Mouse (Mus musculus): ENCODE data around the gene Dock6. TPM values are rescaled to one million over a fixed set of nuclear protein-coding genes. Genes with fewer than 3 reads are reported as not detected.

Gene Dock6
- total RNA-seq, 2 experiments from 2014 or later = 18.5 to 22.6 TPM

GRCm38 (mm10) chr9:21849691-21850677, 2.5 kb downstream of the Dock6 start:
- intact Hi-C loops (cut with DNase I) = no loop called here
- DNase-seq (ENCODE audit: low spot score in 2 of 2) = no peak

GRCm38 (mm10) chr9:21847926-21848325, 4.5 kb downstream of the Dock6 start:
- DNase-seq (ENCODE audit: low spot score in 2 of 2) = no peak
- intact Hi-C loops (cut with DNase I) = no loop called here

GRCm38 (mm10) chr9:21847425-21847824, 5.0 kb downstream of the Dock6 start:
- intact Hi-C loops (cut with DNase I) = no loop called here
- no peak for DNase-seq (ENCODE audit: low spot score in 2 of 2)

- intact Hi-C loops (cut with DNase I) = no loop called here
- DNase-seq (ENCODE audit: low spot score in 2 of 2) = no peak
Observed at GRCm38 (mm10) chr9:21846755-21847341, 5.6 kb downstream of the Dock6 start.

- DNase-seq (ENCODE audit: low spot score in 2 of 2) = no peak
- intact Hi-C loops (cut with DNase I) = no loop called here
Observed at GRCm38 (mm10) chr9:21845381-21846080, 6.9 kb downstream of the Dock6 start.

GRCm38 (mm10) chr9:21843086-21843485, 9.3 kb downstream of the Dock6 start:
- intact Hi-C loops (cut with DNase I) = no loop called here
- peak; percentile 22 to 60 for DNase-seq (ENCODE audit: low spot score in 2 of 2)

GRCm38 (mm10) chr9:21842391-21842790, 10.0 kb downstream of the Dock6 start:
- intact Hi-C loops (cut with DNase I) = no loop called here
- DNase-seq (ENCODE audit: low spot score in 2 of 2) = no peak

- intact Hi-C loops (cut with DNase I) = loop anchor here (2.0 kb wide), 1 partner anchor 29 kb away; no protein-coding TSS in a partner anchor
- no peak for DNase-seq (ENCODE audit: low spot score in 2 of 2)
Observed at GRCm38 (mm10) chr9:21841340-21841739, 11.1 kb downstream of the Dock6 start.

- peak; percentile 52 to 62 for DNase-seq (ENCODE audit: low spot score in 2 of 2)
Observed at GRCm38 (mm10) chr9:21840115-21840787, 12.2 kb downstream of the Dock6 start.

GRCm38 (mm10) chr9:21837690-21838089, 14.7 kb downstream of the Dock6 start:
- DNase-seq (ENCODE audit: low spot score in 2 of 2) = no peak
- intact Hi-C loops (cut with DNase I) = no loop called here

More at GRCm38 (mm10) chr9:21840115-21840787, 12.2 kb downstream of the Dock6 start:
- intact Hi-C loops (cut with DNase I) = loop anchor here (2.0 kb wide), 1 partner anchor 31 kb away; no protein-coding TSS in a partner anchor

- DNase-seq (ENCODE audit: low spot score in 2 of 2) = no peak
- intact Hi-C loops (cut with DNase I) = no loop called here
Observed at GRCm38 (mm10) chr9:21835258-21835912, 17.1 kb downstream of the Dock6 start, which contains the start of gene Angptl8. Gene Angptl8, plus strand, starts transcription at chr9:21835510.

- intact Hi-C loops (cut with DNase I) = no loop called here
- no peak for DNase-seq (ENCODE audit: low spot score in 2 of 2)
Observed at GRCm38 (mm10) chr9:21831558-21832240, 20.7 kb downstream of the Dock6 start.

GRCm38 (mm10) chr9:21830936-21831335, 21.5 kb downstream of the Dock6 start:
- DNase-seq (ENCODE audit: low spot score in 2 of 2) = no peak
- intact Hi-C loops (cut with DNase I) = no loop called here

GRCm38 (mm10) chr9:21830461-21830850, 22.0 kb downstream of the Dock6 start:
- intact Hi-C loops (cut with DNase I) = no loop called here
- DNase-seq (ENCODE audit: low spot score in 2 of 2) = no peak

- no peak for DNase-seq (ENCODE audit: low spot score in 2 of 2)
- intact Hi-C loops (cut with DNase I) = no loop called here
Observed at GRCm38 (mm10) chr9:21829834-21830460, 22.5 kb downstream of the Dock6 start.

GRCm38 (mm10) chr9:21824366-21824765, 28.1 kb downstream of the Dock6 start:
- intact Hi-C loops (cut with DNase I) = no loop called here
- DNase-seq (ENCODE audit: low spot score in 2 of 2) = no peak

GRCm38 (mm10) chr9:21823957-21824356, 28.5 kb downstream of the Dock6 start:
- no peak for DNase-seq (ENCODE audit: low spot score in 2 of 2)
- intact Hi-C loops (cut with DNase I) = no loop called here

- intact Hi-C loops (cut with DNase I) = no loop called here
- no peak for DNase-seq (ENCODE audit: low spot score in 2 of 2)
Observed at GRCm38 (mm10) chr9:21822686-21823085, 29.7 kb downstream of the Dock6 start.

All from left cerebral cortex, postnatal 14 days (tissue).